Mouse (Mus musculus) bone marrow macrophage, adult 2 months (primary cell): ENCODE results near the gene Mgat4e. TPM values are rescaled to one million over a fixed set of nuclear protein-coding genes. Genes with fewer than 3 reads are reported as not detected.

ENCODE experiments used
- H3K27ac ChIP-seq: 2 replicates; pipeline ENCODE4 v1.5.1; 2012; ENCODE audit warnings: low read depth, low read length; ENCODE audit not compliant: insufficient read depth
- H3K4me1 ChIP-seq: 2 replicates; pipeline ENCODE4 v1.6.1; 2012; ENCODE audit warnings: low read length; ENCODE audit not compliant: control insufficient read depth, insufficient read depth
- H3K4me3 ChIP-seq: 2 replicates; pipeline ENCODE4 v1.5.1; 2012; ENCODE audit warnings: mild to moderate bottlenecking, low read length, moderate library complexity; ENCODE audit not compliant: insufficient read depth
- CTCF ChIP-seq: IDR thresholded peaks from 2 replicates; pipeline ENCODE4 v1.5.1; 2012; ENCODE audit warnings: low read depth, mild to moderate bottlenecking, low read length, moderate library complexity
- POLR2A ChIP-seq: IDR thresholded peaks from 2 replicates; pipeline ENCODE4 v1.6.1; 2012; ENCODE audit warnings: mild to moderate bottlenecking, low read depth, low read length, borderline replicate concordance
- polyA plus RNA-seq: library from polyadenylated mRNA; stranded (reverse); fragments of >200 nt; gene quantifications from 2 replicates; pipeline ENCODE4 v1.2.4, GENCODE M21; 2012; ENCODE audit not compliant: missing spikeins, insufficient read depth, insufficient read length

Mgat4e gene
- polyA plus RNA-seq, 1 experiment, result not detected

GRCm38 (mm10) chr1:134570631-134571030 lies 21.1 kb upstream of the Mgat4e start:
- no peak for TF ChIP-seq CTCF
- no peak for TF ChIP-seq POLR2A
- peaks cover 3% of the 10 kb centered on the region; the same call in 1 of the 2 replicates for H3K4me1 ChIP-seq
- no peak overlapping the region for H3K4me3 ChIP-seq
- H3K27ac ChIP-seq, result no peak overlapping the region

DNA sequence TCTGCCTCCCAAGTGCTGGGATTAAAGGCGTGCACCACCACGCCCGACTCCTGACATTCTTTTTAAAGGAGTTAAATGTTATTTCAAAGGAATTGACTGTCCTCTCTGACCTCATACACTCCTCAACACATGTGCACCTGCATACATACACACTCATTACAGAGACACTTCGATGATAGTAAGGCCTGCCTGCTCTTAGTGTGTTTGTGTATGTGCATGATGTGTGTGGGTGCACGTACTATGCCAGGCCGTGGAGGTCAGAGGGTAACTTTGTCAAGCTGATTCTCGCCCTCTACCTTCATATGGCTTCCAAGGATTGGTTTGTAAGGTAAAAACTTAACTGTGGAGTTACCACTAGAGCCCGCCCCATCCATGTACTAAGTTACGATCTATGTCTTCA lies 20.7 kb upstream of the Mgat4e start:
- TF ChIP-seq CTCF, result no peak
- no peak for TF ChIP-seq POLR2A
- Histone ChIP-seq H3K4me1 (peaks cover 3% of the 10 kb centered on the region; the same call in 1 of the 2 replicates), H3K4me3 (no peak overlapping the region), H3K27ac (no peak overlapping the region)

DNA sequence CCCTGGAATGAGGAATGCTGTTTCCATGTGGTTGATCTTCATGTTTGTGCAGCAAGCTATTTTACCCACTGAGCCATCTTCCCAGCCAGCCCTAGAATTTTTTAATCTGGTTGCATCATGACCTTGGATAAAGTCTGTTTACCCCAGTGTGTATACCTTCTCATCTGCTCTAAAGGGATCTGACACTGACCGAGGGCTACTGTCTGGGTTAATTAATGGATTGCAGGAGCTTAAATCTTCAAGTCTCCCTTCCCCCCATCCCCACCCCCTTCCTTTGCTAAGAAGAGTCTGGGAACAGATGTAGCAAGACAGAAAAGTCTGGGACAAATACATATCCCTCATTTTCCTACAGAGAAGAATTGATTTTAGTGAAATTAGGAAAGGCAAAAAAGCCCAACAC lies 18.0 kb upstream of the Mgat4e start:
- peaks cover 6% of the 10 kb centered on the region; the same call in 1 of the 2 replicates for H3K4me1 ChIP-seq
- H3K4me3 ChIP-seq, result no peak overlapping the region
- TF ChIP-seq POLR2A, result no peak
- no peak for TF ChIP-seq CTCF
- no peak overlapping the region for H3K27ac ChIP-seq

GRCm38 (mm10) chr1:134563726-134564125 lies 14.2 kb upstream of the Mgat4e start:
- TF ChIP-seq POLR2A (no peak), CTCF (no peak)
- H3K4me1 ChIP-seq, result peaks cover 5% of the 10 kb centered on the region; the same call in 1 of the 2 replicates
- H3K4me3 ChIP-seq, result no peak overlapping the region
- no peak overlapping the region for H3K27ac ChIP-seq

DNA sequence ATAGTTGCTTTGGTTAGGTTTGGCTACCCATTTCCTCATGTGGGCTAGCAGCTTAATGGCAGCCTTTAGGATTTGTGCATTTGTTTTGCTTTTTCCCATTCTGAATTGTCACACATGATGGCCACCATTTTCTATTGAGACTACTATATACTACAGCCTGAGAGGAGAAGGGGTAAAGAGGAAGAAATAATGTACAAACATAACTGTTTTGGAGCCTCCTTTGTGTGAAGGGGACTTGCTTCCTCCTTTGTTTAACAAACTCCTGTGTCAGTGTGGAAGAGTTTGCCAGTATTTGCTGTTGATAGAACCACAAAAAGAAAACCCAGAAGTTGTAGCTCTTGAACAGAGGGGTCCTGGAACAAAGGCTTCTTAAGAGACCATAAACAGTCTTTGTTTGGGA lies 13.0 kb upstream of the Mgat4e start:
- TF ChIP-seq POLR2A (no peak), CTCF (no peak)
- no peak overlapping the region for H3K27ac ChIP-seq
- peaks cover 5% of the 10 kb centered on the region; the same call in 1 of the 2 replicates for H3K4me1 ChIP-seq
- H3K4me3 ChIP-seq, result no peak overlapping the region

GRCm38 (mm10) chr1:134561770-134562143 lies 12.3 kb upstream of the Mgat4e start:
- Histone ChIP-seq H3K4me1 (peaks cover 7% of the 10 kb centered on the region; the same call in 1 of the 2 replicates), H3K4me3 (peak overlapping the region; percentile 74; the same call in 1 of the 2 replicates), H3K27ac (no peak overlapping the region)
- TF ChIP-seq POLR2A, result no peak

- TF ChIP-seq CTCF (no peak), POLR2A (no peak)
- H3K27ac ChIP-seq, result no peak overlapping the region
- H3K4me3 ChIP-seq, result peak overlapping the region; percentile 74
- H3K4me1 ChIP-seq, result peaks cover 7% of the 10 kb centered on the region; the same call in 1 of the 2 replicates
Observed at GRCm38 (mm10) chr1:134560801-134561769, 11.6 kb upstream of the Mgat4e start.

GRCm38 (mm10) chr1:134560396-134560795 lies 10.9 kb upstream of the Mgat4e start:
- no peak for TF ChIP-seq CTCF
- TF ChIP-seq POLR2A, result no peak
- Histone ChIP-seq H3K4me3 (peak overlapping the region; percentile 74), H3K4me1 (peaks cover 7% of the 10 kb centered on the region; the same call in 1 of the 2 replicates), H3K27ac (no peak overlapping the region)

DNA sequence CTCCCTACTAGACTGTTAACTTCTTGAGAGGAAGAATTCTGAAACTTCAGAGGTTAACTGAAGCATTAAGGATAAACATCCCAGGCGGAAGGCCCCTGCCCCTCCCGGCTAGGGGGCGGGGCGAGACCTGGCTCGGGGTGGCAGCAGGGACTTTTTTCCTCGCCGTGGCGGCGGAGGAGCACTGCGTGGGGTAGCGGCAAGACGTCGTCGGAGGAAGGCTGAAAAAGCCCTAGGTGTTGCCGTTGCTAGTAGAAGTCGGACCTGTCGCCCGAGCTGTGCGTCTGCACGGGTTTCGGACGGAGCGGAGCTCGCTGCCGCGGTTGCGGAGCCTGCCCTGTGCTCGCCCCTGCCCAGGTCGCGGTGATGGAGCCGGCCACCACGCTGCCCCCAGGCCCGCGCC lies 10.5 kb upstream of the Mgat4e start, which contains the start of gene Kdm5b:
Gene Kdm5b (plus strand): TSS at position 196 of the 400 bp plus-strand sequence.
- TF ChIP-seq POLR2A (no peak), CTCF (no peak)
- peaks cover 7% of the 10 kb centered on the region; the same call in 1 of the 2 replicates for H3K4me1 ChIP-seq
- peak within 1 kb of the TSS; percentile 74 for H3K4me3 ChIP-seq
- no peak within 1 kb of the TSS for H3K27ac ChIP-seq

DNA sequence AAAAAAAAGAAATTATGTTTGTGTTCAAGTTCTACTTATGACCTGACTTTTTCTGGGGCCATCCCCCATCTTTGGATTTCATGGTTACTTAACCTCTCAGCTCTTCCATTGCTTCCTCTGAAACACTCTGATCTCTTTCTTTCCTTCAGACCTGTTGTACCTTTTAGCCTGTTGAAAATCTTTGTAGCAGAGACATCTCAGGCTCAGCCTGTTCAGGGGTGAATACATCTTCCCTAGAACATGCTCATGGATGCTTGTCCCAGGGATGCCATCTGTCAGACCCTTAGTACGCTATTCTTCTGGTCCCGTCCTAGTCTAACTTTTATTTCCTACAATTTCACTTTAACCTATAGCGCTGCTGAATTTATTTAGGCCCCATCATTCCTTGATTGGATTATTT lies 9.7 kb upstream of the Mgat4e start:
- Histone ChIP-seq H3K4me1 (peaks cover 7% of the 10 kb centered on the region; the same call in 1 of the 2 replicates), H3K4me3 (no peak overlapping the region), H3K27ac (no peak overlapping the region)
- TF ChIP-seq CTCF, result no peak
- TF ChIP-seq POLR2A, result no peak
